Mouse (Mus musculus) embryonic fibroblast, embryonic 13.5 days (primary cell): ENCODE results near the gene Zpbp.

Source experiments
- CTCF ChIP-seq: IDR thresholded peaks from 2 replicates; pipeline ENCODE4 v1.5.1; 2011; ENCODE audit warnings: mild to moderate bottlenecking, control low read depth, low read length, moderate library complexity, borderline replicate concordance; ENCODE audit not compliant: insufficient read depth
- POLR2A ChIP-seq: IDR thresholded peaks from 2 replicates; pipeline ENCODE4 v1.6.1; 2011; ENCODE audit warnings: low read depth, mild to moderate bottlenecking, control low read depth, low read length, moderate library complexity

DNA sequence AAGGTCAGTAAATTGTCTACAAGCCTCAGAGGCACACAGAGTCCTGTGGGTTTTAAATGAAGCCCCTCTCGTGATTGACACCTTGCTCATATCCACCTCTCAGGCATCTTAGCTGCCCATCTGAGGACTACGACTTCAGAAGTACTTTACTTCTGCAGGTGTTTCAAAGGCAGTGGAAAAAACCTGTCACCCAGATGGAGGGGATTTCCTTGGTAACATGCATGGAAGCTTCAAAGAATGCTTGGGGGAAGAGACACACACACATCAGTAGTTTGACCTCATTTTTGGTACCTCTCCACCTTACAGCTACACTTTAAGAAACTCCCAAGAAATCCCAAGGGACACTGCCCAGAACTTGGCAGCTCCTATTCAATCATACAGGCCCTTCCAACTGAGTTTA, 44.0 kb upstream of the Zpbp start:
- TF ChIP-seq CTCF (no peak), POLR2A (no peak)
